ENCODE assay signal across 10 mouse cellular contexts in genomic region chr4:134590227-134590926, GRCm38 (mm10). TPM values are rescaled to one million over a fixed set of nuclear protein-coding genes. Genes with fewer than 3 reads are reported as not detected.
DNase-seq lines count a peak whose midpoint lies in the region; TF ChIP-seq lines count a peak whose summit lies in the region.
"Had no signal": no experiment of that assay in that cellular context is flagged by ENCODE, and none has a peak within 500 bp of the region (broad histone marks: within the 10 kb centered on the region; RNA-seq: fewer than 3 reads in every experiment).

No protein-coding gene starts in this region.

- no peaks in the 10 kb centered on the region for H3K9me3 ChIP-seq in E14TG2a.4 (ENCODE audit: low read length)

- WGBS in kidney, adult 2 months = 85% methylated on average over 10 of the region's 10 CpGs

- peaks cover 11% of the 10 kb centered on the region; the same call in 1 of the 2 replicates for H3K4me1 ChIP-seq in kidney, adult 2 months (ENCODE audit: control insufficient read depth, insufficient read depth, low read length)
- H3K4me1 ChIP-seq in E14TG2a.4 (replicated peaks; ENCODE audit: low read depth, low read length) = peaks cover 13% of the 10 kb centered on the region

- no peaks in the 10 kb centered on the region for H3K27me3 ChIP-seq in kidney, adult 2 months (replicated peaks; ENCODE audit: control insufficient read depth, insufficient read depth, low read length)
- no peaks in the 10 kb centered on the region for H3K27me3 ChIP-seq in E14TG2a.4 (ENCODE audit: insufficient read depth, low read length)

- peak; percentile 42 for DNase-seq in adrenal gland, postnatal 10 days
- DNase-seq in adrenal gland, adult 2 months = no peak
- DNase-seq in kidney, adult 2 months = no peak
- DNase-seq in kidney, adult 18-20 months = no peak
- DNase-seq in gastrocnemius, postnatal 25 days = peak; percentile 57
- DNase-seq in right cerebral cortex, postnatal 25 days = no peak
- DNase-seq in kidney, postnatal 4 days = no peak
- DNase-seq: adrenal gland, postnatal 25 days had no signal

- H3K4me3 ChIP-seq in kidney, adult 2 months (ENCODE audit: insufficient read depth, low read depth, low read length) = no peak overlapping the region
- H3K4me3 ChIP-seq in E14TG2a.4 (replicated peaks; ENCODE audit: low read length) = no peak overlapping the region

- TF ChIP-seq CTCF in kidney, adult 2 months (conservative IDR thresholded peaks at IDR 0.05; ENCODE audit: insufficient read depth, insufficient read length, low read depth, low read length) = peak; percentile 51
- peak; percentile 50 for TF ChIP-seq CTCF in E14TG2a.4 (conservative IDR thresholded peaks at IDR 0.05; ENCODE audit: low read length)

- H3K36me3 ChIP-seq in kidney, adult 2 months (ENCODE audit: control insufficient read depth, insufficient read depth, low read length) = no peaks in the 10 kb centered on the region
- no peaks in the 10 kb centered on the region for H3K36me3 ChIP-seq in E14TG2a.4 (ENCODE audit: insufficient read depth, low read length)

- no peak overlapping the region for H3K27ac ChIP-seq in kidney, adult 2 months (ENCODE audit: insufficient read depth, low read depth, low read length)
- H3K27ac ChIP-seq: macrophage had no signal

- TF ChIP-seq POLR2A in kidney, adult 2 months (IDR thresholded peaks at IDR 0.05; ENCODE audit: low read depth, low read length) = no peak

RNA-seq across cellular contexts. Expression of gene Selenon, which starts 38.4 kb away (rescaled TPM):
- 10 to 100 TPM; 30.8 to 32.9 TPM for total RNA-seq in adrenal gland, postnatal 10 days (2021)
- total RNA-seq in adrenal gland, adult 2 months (2021) = 10 to 100 TPM; 21.9 to 42.5 TPM
- 34.5 and 35.1 TPM in 2 replicates for polyA plus RNA-seq in adrenal gland, adult 2 months (2012; rRNA removed)
- 9.8 and 10.2 TPM in 2 replicates for polyA plus RNA-seq in kidney, adult 2 months (2012; rRNA removed)
- 1 to 10 TPM; 6.5 to 7.2 TPM for total RNA-seq in gastrocnemius, postnatal 25 days (2021)

RNA-seq across cellular contexts. Expression of gene Mtfr1l, which starts 55.2 kb away (rescaled TPM):
- 100 to 1,000 TPM in 1 of 2 experiments, 10 to 100 TPM in 1; 99.7 to 124 TPM for total RNA-seq in adrenal gland, postnatal 10 days (2021)
- total RNA-seq in adrenal gland, adult 2 months (2021) = 100 to 1,000 TPM; 124 to 147 TPM
- polyA plus RNA-seq in adrenal gland, adult 2 months (2012; rRNA removed) = 98.8 and 102 TPM in 2 replicates
- polyA plus RNA-seq in kidney, adult 2 months (2012; rRNA removed) = 133 and 149 TPM in 2 replicates
- total RNA-seq in gastrocnemius, postnatal 25 days (2021) = 100 to 1,000 TPM; 120 to 122 TPM

Comparison
In these comparisons a context has a peak if more than half of its experiments do, and no peak if none do; other contexts are left out.
1. DNase-seq: peak in adrenal gland, postnatal 10 days (single experiment) and gastrocnemius, postnatal 25 days (single experiment); none in adrenal gland, adult 2 months (single experiment), kidney, adult 2 months (single experiment), kidney, adult 18-20 months (single experiment), right cerebral cortex, postnatal 25 days (single experiment) and kidney, postnatal 4 days (0 of 2).